Mouse (Mus musculus) limb, embryonic 14.5 days (tissue): Measurements from ENCODE around the gene Paxbp1. TPM values are rescaled to one million over a fixed set of nuclear protein-coding genes. Genes with fewer than 3 reads are reported as not detected.

Experiments used
- ATAC-seq: fragments of 200-750 bp; cut with Nextera tagmentation; 2 replicates; pipeline ENCODE4 v1.8.0; 2017; ENCODE audit warnings: low read depth, moderate number of reproducible peaks, moderate TSS enrichment; ENCODE audit not compliant: low FRiP score
- DNase-seq: peaks from one replicate; pipeline ENCODE4 v3.0.0-alpha.2; 2015; ENCODE audit warnings: low spot score
- H3K27ac ChIP-seq: fragments of 300-500 bp; sonication (generic); replicated peaks from 2 replicates; pipeline ENCODE4 v1.5.1; 2014; ENCODE audit warnings: low read depth, mild to moderate bottlenecking, low read length, moderate library complexity, mixed read lengths
- H3K27me3 ChIP-seq: fragments of 300-500 bp; sonication (generic); 2 replicates; pipeline ENCODE4 v1.6.1; 2014; ENCODE audit warnings: low read length, mixed read lengths; ENCODE audit not compliant: control insufficient read depth, insufficient read depth
- H3K36me3 ChIP-seq: fragments of 300-500 bp; sonication (generic); 2 replicates; pipeline ENCODE4 v1.6.1; 2014; ENCODE audit warnings: mild to moderate bottlenecking, low read length, moderate library complexity, mixed read lengths; ENCODE audit not compliant: control insufficient read depth, insufficient read depth
- H3K4me1 ChIP-seq: fragments of 300-500 bp; sonication (generic); 2 replicates; pipeline ENCODE4 v1.6.1; 2014; ENCODE audit warnings: antibody characterized with exemption, low read length, mixed read lengths; ENCODE audit not compliant: control insufficient read depth, insufficient read depth
- H3K4me2 ChIP-seq: fragments of 300-500 bp; sonication (generic); replicated peaks from 2 replicates; pipeline ENCODE4 v1.6.1; 2014; ENCODE audit warnings: low read depth, mild to moderate bottlenecking, low read length, moderate library complexity; ENCODE audit not compliant: severe bottlenecking
- H3K4me3 ChIP-seq: fragments of 300-500 bp; sonication (generic); replicated peaks from 2 replicates; pipeline ENCODE4 v1.5.1; 2014; ENCODE audit warnings: low read length
- H3K9ac ChIP-seq: fragments of 300-500 bp; sonication (generic); 2 replicates; pipeline ENCODE4 v1.6.1; 2014; ENCODE audit warnings: mild to moderate bottlenecking, low read depth, low read length, moderate library complexity; ENCODE audit not compliant: severe bottlenecking
- H3K9me3 ChIP-seq: fragments of 300-500 bp; sonication (generic); 2 replicates; pipeline ENCODE4 v1.6.1; 2016; ENCODE audit warnings: low read length; ENCODE audit not compliant: control insufficient read depth
- POLR2A ChIP-seq: fragments of 200-500 bp; IDR thresholded peaks from 2 replicates; pipeline ENCODE4 v1.8.0; 2012; ENCODE audit warnings: inconsistent platforms, mild to moderate bottlenecking, moderate library complexity, borderline replicate concordance; ENCODE audit not compliant: insufficient read depth, insufficient read length; ENCODE audit errors: extremely low read depth
- WGBS: fragments of 180-500 bp; shearing (Covaris S2); extraction: QIAGEN DNeasy Blood & Tissue Kit; methylation state at CpG from one replicate; pipeline ENCODE4 v1.1.7; 2014; 5-methylcytosine and 5-hydroxymethylcytosine counted together
- polyA plus RNA-seq, 2 experiments: library from polyadenylated mRNA; depleted of rRNA in 1 of 2; stranded (reverse) in 1 of 2; unstranded in 1 of 2; fragments of >200 nt; fragmentation: Nextera tagmentation in 1 of 2; extraction: Ambion mirVana in 1 of 2; gene quantifications; 2 replicates each; pipeline versions ENCODE4 v1.2.1 to v1.2.3; 2012 to 2014

Paxbp1 gene
- polyA plus RNA-seq, 2 experiments: 56.2 to 132 TPM

DNA sequence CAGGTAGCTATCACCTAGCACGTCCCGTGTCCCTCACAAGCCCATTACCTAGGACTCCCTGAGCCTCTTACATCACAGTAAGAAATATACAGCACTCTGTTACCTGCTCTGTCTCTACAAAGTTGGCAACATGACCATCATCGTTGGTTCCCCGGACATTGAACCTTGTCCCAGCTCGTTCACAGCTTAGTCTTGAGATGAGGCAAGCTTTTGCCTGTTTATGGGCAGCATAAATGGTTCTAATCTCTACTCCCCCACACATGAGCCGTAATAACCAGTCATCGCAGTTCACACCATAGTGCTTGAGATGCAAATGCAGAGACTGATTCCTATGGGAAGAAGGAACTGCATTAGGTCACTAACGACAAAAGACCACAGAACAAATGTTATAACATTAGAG, 56.3 kb downstream of the Paxbp1 start:
- Histone ChIP-seq H3K36me3 (no peaks in the 10 kb centered on the region), H3K27me3 (no peaks in the 10 kb centered on the region), H3K4me1 (no peaks in the 10 kb centered on the region), H3K9ac (no peak overlapping the region), H3K9me3 (no peaks in the 10 kb centered on the region), H3K4me3 (no peak overlapping the region), H3K27ac (no peak overlapping the region), H3K4me2 (no peak overlapping the region)
- no peak for ATAC-seq
- DNase-seq: no peak
- WGBS: 85% methylated on average over 8 of the region's 8 CpGs
- no peak for TF ChIP-seq POLR2A

- WGBS: 92% methylated on average over 6 of the region's 6 CpGs
- Histone ChIP-seq H3K9me3 (no peaks in the 10 kb centered on the region), H3K9ac (no peak overlapping the region), H3K4me2 (no peak overlapping the region), H3K27ac (no peak overlapping the region), H3K36me3 (peaks cover 28% of the 10 kb centered on the region), H3K27me3 (no peaks in the 10 kb centered on the region), H3K4me1 (no peaks in the 10 kb centered on the region), H3K4me3 (no peak overlapping the region)
- ATAC-seq (no peak), DNase-seq (no peak)
- no peak for TF ChIP-seq POLR2A
Observed at GRCm38 (mm10) chr16:90971004-90971403, 73.3 kb downstream of the Paxbp1 start.

DNA sequence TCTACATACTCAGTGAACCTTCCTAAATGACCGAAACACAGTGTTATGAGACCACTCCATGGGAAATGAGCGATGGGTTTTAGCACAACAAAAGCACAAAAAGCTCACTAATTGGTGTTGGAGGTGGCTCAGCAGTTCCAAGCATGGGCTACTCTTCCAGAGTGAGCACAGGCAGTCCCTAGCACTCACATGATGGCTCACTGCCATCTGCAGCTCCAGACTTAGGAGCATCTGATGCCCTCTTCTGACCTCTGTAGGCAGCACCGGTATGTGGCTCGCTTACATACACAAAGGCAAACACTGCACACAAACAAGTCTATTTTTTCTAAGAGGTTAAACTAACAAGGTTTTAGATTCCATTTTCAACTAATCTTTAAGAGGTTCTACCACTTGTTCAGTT, 78.1 kb downstream of the Paxbp1 start:
- no peak for DNase-seq
- ATAC-seq: no peak
- Histone ChIP-seq H3K27ac (no peak overlapping the region), H3K4me1 (no peaks in the 10 kb centered on the region), H3K27me3 (no peaks in the 10 kb centered on the region), H3K9me3 (no peaks in the 10 kb centered on the region), H3K4me2 (no peak overlapping the region), H3K4me3 (no peak overlapping the region), H3K9ac (no peak overlapping the region), H3K36me3 (peaks cover 36% of the 10 kb centered on the region)
- 86% methylated on average over 4 of the region's 4 CpGs for WGBS
- TF ChIP-seq POLR2A: no peak

DNA sequence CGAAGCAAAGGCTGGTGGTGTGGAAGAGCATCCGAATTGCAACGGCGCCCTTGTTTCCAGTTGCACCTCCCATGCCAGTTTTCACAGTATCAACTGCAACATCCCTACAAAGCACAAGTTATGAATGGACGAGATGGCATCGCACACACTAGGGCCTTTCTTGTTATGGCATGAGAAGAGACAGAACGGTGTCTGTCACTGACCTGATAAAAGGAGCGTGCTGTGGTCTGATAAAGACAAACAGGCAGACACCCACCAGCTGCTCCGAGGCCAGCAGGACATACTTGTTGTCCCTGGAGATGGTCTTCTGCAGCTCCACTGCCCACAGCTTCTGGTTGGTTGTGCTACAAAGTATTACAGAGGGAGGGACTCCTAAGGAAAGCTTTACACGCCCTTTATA, 80.0 kb downstream of the Paxbp1 start:
- no peaks in the 10 kb centered on the region for H3K9me3 ChIP-seq
- DNase-seq (no peak), ATAC-seq (no peak)
- no peak overlapping the region for H3K4me2 ChIP-seq
- TF ChIP-seq POLR2A: no peak
- no peak overlapping the region for H3K4me3 ChIP-seq
- no peak overlapping the region for H3K27ac ChIP-seq
- 90% methylated on average over 10 of the region's 10 CpGs for WGBS
- H3K36me3 ChIP-seq: peaks cover 36% of the 10 kb centered on the region
- H3K27me3 ChIP-seq: no peaks in the 10 kb centered on the region
- no peak overlapping the region for H3K9ac ChIP-seq
- H3K4me1 ChIP-seq: no peaks in the 10 kb centered on the region

Other genes starting within 250 kb of the Paxbp1 start
- gene Urb1, start 234.1 kb downstream of the Paxbp1 start, polyA plus RNA-seq (2012; rRNA removed): 8.6 and 9.8 TPM in 2 replicates
- gene Urb1, start 234.1 kb downstream of the Paxbp1 start, polyA plus RNA-seq (2014; fragmentation: Nextera tagmentation; extraction: Ambion mirVana): 10.6 and 11.4 TPM in 2 replicates
- gene Eva1c, start 217.8 kb downstream of the Paxbp1 start, polyA plus RNA-seq (2012; rRNA removed): 1.4 and 1.8 TPM in 2 replicates
- gene Eva1c, start 217.8 kb downstream of the Paxbp1 start, polyA plus RNA-seq (2014; fragmentation: Nextera tagmentation; extraction: Ambion mirVana): 1.5 and 2.6 TPM in 2 replicates
- gene Cfap298, start 109.4 kb downstream of the Paxbp1 start, polyA plus RNA-seq (2012; rRNA removed): 12.0 and 17.0 TPM in 2 replicates
- 30.7 and 33.1 TPM in 2 replicates for gene Cfap298, start 109.4 kb downstream of the Paxbp1 start, polyA plus RNA-seq (2014; fragmentation: Nextera tagmentation; extraction: Ambion mirVana)
- 19.2 and 23.9 TPM in 2 replicates for gene Synj1, start 33.2 kb downstream of the Paxbp1 start, polyA plus RNA-seq (2012; rRNA removed)
- 13.8 and 14.5 TPM in 2 replicates for gene Synj1, start 33.2 kb downstream of the Paxbp1 start, polyA plus RNA-seq (2014; fragmentation: Nextera tagmentation; extraction: Ambion mirVana)
- 0.45 and 0.60 TPM in 2 replicates for gene 4932438H23Rik, start 50.6 kb upstream of the Paxbp1 start, polyA plus RNA-seq (2012; rRNA removed)
- 0.32 and 1.3 TPM in 2 replicates for gene 4932438H23Rik, start 50.6 kb upstream of the Paxbp1 start, polyA plus RNA-seq (2014; fragmentation: Nextera tagmentation; extraction: Ambion mirVana)
- 0.06 TPM in 2 replicates for gene Olig2, start 180.9 kb upstream of the Paxbp1 start, polyA plus RNA-seq (2012; rRNA removed)
- not detected in 2 replicates for gene Olig2, start 180.9 kb upstream of the Paxbp1 start, polyA plus RNA-seq (2014; fragmentation: Nextera tagmentation; extraction: Ambion mirVana)
- gene Olig1, start 225.2 kb upstream of the Paxbp1 start, polyA plus RNA-seq (2012; rRNA removed): 0.08 and 0.09 TPM in 2 replicates
- 0.11 TPM in 1 of 2 replicates, not detected in the other for gene Olig1, start 225.2 kb upstream of the Paxbp1 start, polyA plus RNA-seq (2014; fragmentation: Nextera tagmentation; extraction: Ambion mirVana)